Mouse (Mus musculus) limb, embryonic 13.5 days (tissue): ENCODE data around the gene Ssu72. TPM values are rescaled to one million over a fixed set of nuclear protein-coding genes. Genes with fewer than 3 reads are reported as not detected.
"Not testable (repeated sequence)": the region's sequence is repeated elsewhere in the genome, so short reads cannot be mapped to it uniquely, and the experiment has no call there.

Source experiments
- ATAC-seq: fragments of 200-750 bp; cut with Nextera tagmentation; 2 replicates; pipeline ENCODE4 v1.8.0; 2017; ENCODE audit warnings: low read depth, moderate number of reproducible peaks, moderate TSS enrichment; ENCODE audit not compliant: low FRiP score
- H3K27ac ChIP-seq: fragments of 300-500 bp; sonication (generic); 2 replicates; pipeline ENCODE4 v1.5.1; 2015; ENCODE audit warnings: inconsistent platforms, mild to moderate bottlenecking, moderate library complexity
- H3K27me3 ChIP-seq: fragments of 300-500 bp; sonication (generic); 2 replicates; pipeline ENCODE4 v1.6.1; 2015; ENCODE audit warnings: mild to moderate bottlenecking, inconsistent platforms
- H3K36me3 ChIP-seq: fragments of 300-500 bp; sonication (generic); 2 replicates; pipeline ENCODE4 v1.6.1; 2015; ENCODE audit warnings: inconsistent platforms, mild to moderate bottlenecking, moderate library complexity
- H3K4me1 ChIP-seq: fragments of 300-500 bp; sonication (generic); 2 replicates; pipeline ENCODE4 v1.6.1; 2015; ENCODE audit warnings: inconsistent platforms
- H3K4me2 ChIP-seq: fragments of 300-500 bp; sonication (generic); replicated peaks from 2 replicates; pipeline ENCODE4 v1.6.1; 2015; ENCODE audit warnings: inconsistent platforms, mild to moderate bottlenecking, moderate library complexity
- H3K4me3 ChIP-seq: fragments of 300-500 bp; sonication (generic); 2 replicates; pipeline ENCODE4 v1.5.1; 2015; ENCODE audit warnings: moderate library complexity, mild to moderate bottlenecking, inconsistent platforms
- H3K9ac ChIP-seq: fragments of 300-500 bp; sonication (generic); 2 replicates; pipeline ENCODE4 v1.6.1; 2015; ENCODE audit warnings: mild to moderate bottlenecking, inconsistent platforms
- H3K9me3 ChIP-seq: fragments of 300-500 bp; sonication (generic); 2 replicates; pipeline ENCODE4 v1.6.1; 2016; ENCODE audit warnings: inconsistent platforms
- WGBS: fragments of 180-500 bp; shearing (Covaris S2); methylation state at CpG from one replicate; pipeline ENCODE4 v1.1.7; 2015; 5-methylcytosine and 5-hydroxymethylcytosine counted together
- polyA plus RNA-seq: library from polyadenylated mRNA; unstranded; fragments of >200 nt; fragmentation: Nextera tagmentation; extraction: Ambion mirVana; gene quantifications from 2 replicates; pipeline ENCODE4 v1.2.1, GENCODE M21; 2015

Gene Ssu72
- 141 and 150 TPM in 2 replicates for polyA plus RNA-seq

DNA sequence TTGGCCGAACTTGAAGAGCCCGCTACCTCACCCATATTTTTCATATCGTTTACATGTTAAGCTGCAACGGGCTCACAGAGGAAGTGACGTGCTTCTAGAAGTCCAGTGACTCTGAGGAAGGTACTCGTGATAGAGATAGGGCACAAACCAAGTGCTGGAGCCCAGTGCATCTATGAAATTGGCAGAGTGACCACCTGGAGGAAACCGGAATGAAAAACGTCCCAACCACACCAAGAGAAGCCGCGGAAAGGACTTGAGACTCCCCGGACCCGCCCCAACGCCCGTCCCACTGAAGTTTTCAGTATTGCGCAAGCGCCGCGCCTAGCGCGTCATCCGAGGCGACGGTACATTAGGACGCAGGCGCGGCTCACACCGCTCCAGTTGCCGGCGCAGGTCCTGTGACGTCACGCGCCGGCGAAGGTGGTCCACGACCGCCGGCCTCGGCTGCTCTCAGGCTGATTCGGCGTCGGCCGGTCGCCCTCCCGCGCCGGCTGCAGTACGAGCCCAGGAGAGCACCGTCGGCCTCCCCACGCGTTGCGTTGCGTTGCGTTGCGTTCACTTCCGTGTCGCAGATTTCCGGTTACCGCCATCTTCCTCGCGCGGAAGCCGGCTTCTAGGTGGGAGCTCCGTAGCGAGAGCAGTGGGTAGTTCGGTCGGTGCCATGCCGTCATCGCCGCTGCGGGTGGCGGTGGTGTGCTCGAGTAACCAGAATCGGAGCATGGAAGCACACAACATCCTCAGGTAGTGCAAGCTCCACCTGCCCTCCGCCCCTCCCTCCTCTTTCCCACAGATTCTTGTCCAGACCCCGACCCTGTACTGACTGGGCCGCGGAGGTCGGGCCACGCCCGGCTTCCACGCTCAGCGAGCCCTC lies at the start of gene Ssu72:
TSS of gene Ssu72 (plus strand) at position 80 of the 871 bp plus-strand sequence.
- ATAC-seq: peak; percentile 96
- H3K9me3 ChIP-seq: no peaks in the 10 kb centered on the region
- H3K27ac ChIP-seq: peak within 1 kb of the TSS; percentile 94
- H3K4me1 ChIP-seq: peaks cover 20% of the 10 kb centered on the region
- peak within 1 kb of the TSS; percentile 85 for H3K4me2 ChIP-seq
- peak within 1 kb of the TSS; percentile 92 for H3K4me3 ChIP-seq
- H3K36me3 ChIP-seq: no peaks in the 10 kb centered on the region
- under 1% methylated on average over 83 of the region's 83 CpGs for WGBS
- H3K27me3 ChIP-seq: no peaks in the 10 kb centered on the region
- H3K9ac ChIP-seq: peak within 1 kb of the TSS; percentile 93

DNA sequence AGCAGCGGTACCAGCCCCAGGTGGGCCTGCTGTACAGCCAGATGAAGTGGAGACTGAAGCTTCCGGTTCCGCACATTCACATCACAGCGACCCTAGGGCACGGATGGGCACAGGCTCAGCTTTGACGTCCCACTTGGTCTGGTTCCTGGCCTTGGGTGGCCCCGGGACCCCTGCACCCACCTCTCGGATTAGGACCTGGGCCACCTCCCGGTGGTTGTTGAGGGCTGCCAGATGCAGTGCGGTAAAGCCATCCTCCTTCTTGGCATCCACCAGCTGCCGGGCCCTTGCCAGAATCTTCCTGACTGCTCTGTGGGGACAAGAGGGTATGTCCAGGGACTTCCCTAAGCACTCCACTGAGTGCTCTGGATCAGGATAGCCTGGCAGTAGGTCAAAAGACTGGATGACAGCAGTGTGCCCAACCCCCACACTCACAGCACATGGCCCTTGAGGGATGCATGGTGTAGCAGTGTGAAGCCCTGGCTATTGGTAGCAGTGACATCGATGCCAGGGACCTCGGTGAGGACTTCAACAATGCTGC lies 48.3 kb upstream of the Ssu72 start:
- Histone ChIP-seq H3K27ac (no peak overlapping the region), H3K9me3 (no peaks in the 10 kb centered on the region), H3K4me1 (peaks cover 40% of the 10 kb centered on the region), H3K4me3 (no peak overlapping the region), H3K36me3 (peaks cover 65% of the 10 kb centered on the region), H3K27me3 (peaks cover 55% of the 10 kb centered on the region), H3K9ac (no peak overlapping the region), H3K4me2 (no peak overlapping the region)
- 88% methylated on average over 13 of the region's 13 CpGs for WGBS
- no peak for ATAC-seq

DNA sequence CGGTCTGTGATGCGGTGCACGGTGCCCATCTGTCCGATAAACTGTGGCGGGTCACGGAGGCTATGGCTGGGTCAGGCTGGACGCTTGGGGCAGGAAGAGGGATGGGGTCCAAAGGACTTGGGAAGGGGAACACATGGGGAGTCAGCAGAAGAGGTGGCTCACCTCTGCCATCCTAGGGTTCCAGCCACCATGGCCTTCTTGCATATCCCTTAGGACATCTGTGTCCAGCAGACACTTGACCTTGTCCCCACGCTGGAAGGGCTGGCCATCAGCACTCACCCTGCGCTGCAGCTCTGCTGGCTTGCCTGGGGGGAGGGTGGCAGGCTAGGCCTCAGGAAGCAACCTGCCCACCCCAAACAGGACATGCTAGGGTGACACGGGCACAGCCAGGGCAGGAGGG lies 45.6 kb upstream of the Ssu72 start:
- Histone ChIP-seq H3K4me1 (peaks cover 16% of the 10 kb centered on the region), H3K4me3 (no peak overlapping the region), H3K4me2 (no peak overlapping the region), H3K36me3 (peaks cover 74% of the 10 kb centered on the region), H3K9ac (no peak overlapping the region), H3K27ac (no peak overlapping the region), H3K9me3 (no peaks in the 10 kb centered on the region), H3K27me3 (peaks cover 28% of the 10 kb centered on the region)
- 90% methylated on average over 10 of the region's 10 CpGs for WGBS
- no peak for ATAC-seq

DNA sequence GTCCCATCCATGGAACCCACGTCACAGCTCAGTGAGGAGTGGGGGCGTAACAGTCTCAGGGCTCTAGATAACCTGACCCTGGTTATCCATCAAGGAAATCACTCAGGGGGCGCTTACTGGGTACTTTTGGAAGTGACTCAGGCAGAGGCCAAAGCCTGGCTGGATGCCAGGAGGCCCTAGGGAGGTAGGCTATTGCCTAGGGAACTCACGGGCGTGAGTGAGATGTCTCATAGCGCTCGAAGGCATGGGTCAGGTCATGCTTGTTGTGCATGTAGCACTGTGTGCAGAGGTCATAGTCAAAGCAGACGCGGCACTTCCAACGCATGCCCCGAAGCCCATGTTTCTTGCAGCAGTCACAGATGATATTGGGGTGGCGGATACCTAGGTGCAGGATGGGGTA lies 44.0 kb upstream of the Ssu72 start:
- WGBS: 90% methylated on average over 12 of the region's 12 CpGs
- Histone ChIP-seq H3K9me3 (no peaks in the 10 kb centered on the region), H3K4me3 (no peak overlapping the region), H3K4me1 (no peaks in the 10 kb centered on the region), H3K36me3 (peaks cover 80% of the 10 kb centered on the region), H3K4me2 (no peak overlapping the region), H3K27me3 (peaks cover 11% of the 10 kb centered on the region), H3K27ac (no peak overlapping the region), H3K9ac (no peak overlapping the region)
- ATAC-seq: no peak

DNA sequence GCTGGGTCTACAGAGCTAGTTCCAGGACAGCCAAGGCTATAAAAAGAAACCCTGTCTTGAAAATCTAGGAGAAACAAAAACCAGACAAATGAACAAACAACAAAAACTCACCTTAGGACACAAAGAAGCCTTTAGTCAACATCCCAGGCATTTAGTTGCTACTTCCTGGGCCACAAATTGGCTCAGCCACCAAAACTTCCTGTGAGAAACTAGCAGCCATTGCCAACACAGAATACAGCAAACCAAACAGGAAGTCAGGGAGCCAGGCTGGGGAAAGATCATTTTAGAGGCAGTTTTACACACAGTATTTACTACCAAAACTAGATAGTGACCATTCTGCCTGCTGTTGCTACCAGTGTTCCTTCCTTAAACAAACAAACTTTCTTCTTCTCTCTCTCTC lies 37.7 kb upstream of the Ssu72 start:
- no peaks in the 10 kb centered on the region for H3K27me3 ChIP-seq
- no peak overlapping the region for H3K4me2 ChIP-seq
- H3K4me1 ChIP-seq: peaks cover 11% of the 10 kb centered on the region
- H3K36me3 ChIP-seq: peaks cover 30% of the 10 kb centered on the region
- no peak overlapping the region for H3K27ac ChIP-seq
- no peak overlapping the region for H3K9ac ChIP-seq
- no peak for ATAC-seq
- H3K9me3 ChIP-seq: no peaks in the 10 kb centered on the region
- no peak overlapping the region for H3K4me3 ChIP-seq

DNA sequence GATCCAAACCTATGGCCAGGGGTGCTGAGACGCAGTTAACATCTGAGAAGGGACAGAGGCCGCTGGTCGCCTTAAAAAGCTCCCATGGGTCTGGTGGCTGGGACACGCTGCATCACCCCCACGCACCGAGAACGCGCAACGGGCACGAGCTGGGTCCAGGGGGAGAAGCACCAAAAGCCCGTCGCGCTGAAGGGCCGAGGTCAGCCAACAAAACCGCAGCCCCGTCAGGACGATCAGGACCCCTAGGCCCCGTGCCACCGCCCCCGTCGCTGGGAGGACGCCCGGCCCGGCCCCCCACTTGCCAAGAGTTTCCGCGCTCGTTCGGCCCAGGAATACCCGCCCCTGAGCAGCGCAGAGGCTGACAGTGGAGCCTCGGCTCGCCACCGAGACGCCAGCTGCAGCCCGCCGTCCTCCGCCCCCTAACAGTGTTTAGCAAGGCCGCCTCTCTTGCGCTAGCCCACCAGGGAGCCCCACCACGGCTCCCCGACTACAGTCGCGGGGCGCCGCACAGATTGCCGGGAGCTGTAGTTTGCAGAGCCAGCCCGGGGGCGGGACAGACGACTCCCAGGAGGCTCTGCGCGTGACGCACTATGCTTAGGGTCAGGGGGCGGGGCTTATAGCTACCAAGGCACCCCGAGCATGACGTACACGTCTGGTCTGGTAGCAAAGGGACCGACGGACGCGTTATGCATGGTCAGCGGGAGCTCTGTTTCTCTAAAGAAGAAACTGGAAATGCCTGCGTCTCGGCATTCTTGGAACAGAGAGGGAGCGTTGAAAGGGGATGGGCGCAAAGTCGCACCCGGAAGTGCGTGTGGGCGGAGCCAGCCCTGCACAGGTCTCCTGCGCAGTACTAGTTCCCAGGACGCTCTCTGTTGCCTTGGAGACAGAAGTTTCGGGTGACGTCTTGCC lies 35.7 kb upstream of the Ssu72 start, which contains the start of gene Mib2:
TSS of gene Mib2 (minus strand) at position 510 of the 909 bp plus-strand sequence.
- Histone ChIP-seq H3K9me3 (no peaks in the 10 kb centered on the region), H3K27ac (peak within 1 kb of the TSS; percentile 79), H3K4me3 (peak within 1 kb of the TSS; percentile 83), H3K27me3 (no peaks in the 10 kb centered on the region), H3K4me1 (peaks cover 11% of the 10 kb centered on the region), H3K4me2 (peak within 1 kb of the TSS; percentile 91), H3K9ac (peak within 1 kb of the TSS; percentile 90), H3K36me3 (peaks cover 17% of the 10 kb centered on the region)
- peak; percentile 99 for ATAC-seq
- under 1% methylated on average over 73 of the region's 73 CpGs for WGBS

DNA sequence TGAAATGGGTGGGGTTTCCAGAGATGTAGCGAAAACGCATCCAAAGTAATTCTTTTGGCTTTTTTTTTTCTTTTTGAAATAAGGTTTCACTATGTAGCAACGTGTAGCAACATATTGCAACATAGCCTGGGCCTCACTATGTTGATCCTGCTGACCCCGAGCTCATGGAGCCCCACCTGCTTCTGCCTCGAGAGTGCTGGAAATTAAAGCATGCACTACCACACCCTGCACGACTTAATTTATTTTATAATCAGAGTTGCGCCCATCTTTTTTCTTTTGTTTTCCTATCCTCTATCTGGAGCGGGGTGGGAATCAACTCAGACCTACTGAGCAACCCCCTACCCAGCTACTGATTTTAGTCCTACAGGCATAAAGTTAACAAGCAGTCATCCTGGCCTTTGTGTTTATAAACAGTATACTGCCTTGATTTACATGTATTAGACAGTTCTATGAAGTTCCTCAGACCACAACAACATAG lies 35.0 kb upstream of the Ssu72 start:
- Histone ChIP-seq H3K9me3 (no peaks in the 10 kb centered on the region), H3K27ac (no peak overlapping the region), H3K9ac (peak overlapping the region; percentile 50), H3K4me3 (peak overlapping the region; percentile 83), H3K4me1 (peaks cover 11% of the 10 kb centered on the region), H3K36me3 (peaks cover 13% of the 10 kb centered on the region), H3K4me2 (peak overlapping the region; percentile 91), H3K27me3 (no peaks in the 10 kb centered on the region)
- peak; percentile 9; the same call in 1 of the 2 replicates for ATAC-seq
- 2% methylated on average over 8 of the region's 8 CpGs for WGBS

DNA sequence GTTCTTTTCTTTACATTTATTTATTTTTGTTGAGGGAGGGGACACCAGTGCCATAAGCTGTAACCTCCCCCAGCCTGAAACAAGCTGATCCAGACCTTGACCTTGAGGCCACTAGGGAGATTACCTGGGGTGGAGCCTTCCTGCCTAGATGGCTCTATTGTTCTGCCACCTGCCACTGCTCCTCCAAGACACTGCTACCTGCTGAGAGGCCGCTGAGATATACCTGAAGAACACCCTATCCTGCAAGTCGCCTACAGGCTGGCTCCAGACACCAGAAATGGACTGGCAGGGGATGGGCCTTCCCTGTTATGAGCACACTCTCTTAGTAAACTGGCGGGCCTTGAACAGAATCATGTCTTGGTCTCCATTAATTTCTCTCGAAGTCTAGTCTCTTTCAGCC lies 34.4 kb upstream of the Ssu72 start:
- not testable (repeated sequence) for H3K4me3 ChIP-seq, H3K9ac ChIP-seq, H3K36me3 ChIP-seq, H3K27me3 ChIP-seq, ATAC-seq, H3K4me2 ChIP-seq, H3K9me3 ChIP-seq, H3K27ac ChIP-seq
- peaks cover 11% of the 10 kb centered on the region for H3K4me1 ChIP-seq
- 70% methylated on average over 4 of the region's 4 CpGs for WGBS

DNA sequence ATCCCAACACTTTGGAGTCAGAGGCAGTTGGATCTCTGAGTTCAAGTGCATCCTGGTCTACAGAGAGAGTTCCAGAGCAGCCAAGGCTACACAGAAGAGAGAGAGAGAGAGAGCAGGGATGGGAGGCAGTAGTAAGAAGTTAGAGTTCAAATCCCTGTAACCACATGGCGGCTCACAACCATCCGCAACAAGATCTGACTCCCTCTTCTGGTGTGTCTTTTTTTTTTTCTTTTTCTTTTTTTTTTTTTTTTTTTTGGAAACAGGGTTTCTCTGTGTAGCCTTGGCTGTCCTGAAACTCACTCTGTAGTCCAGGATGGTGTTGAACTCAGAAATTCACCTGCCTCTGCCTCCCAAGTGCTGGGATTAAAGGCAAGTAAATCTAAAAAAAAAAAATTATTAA lies 32.5 kb upstream of the Ssu72 start:
- WGBS: 64% methylated on average over 2 of the region's 2 CpGs
- no peaks in the 10 kb centered on the region for H3K27me3 ChIP-seq
- no peak overlapping the region for H3K4me3 ChIP-seq
- no peak for ATAC-seq
- H3K9ac ChIP-seq: no peak overlapping the region
- H3K4me1 ChIP-seq: peaks cover 11% of the 10 kb centered on the region
- H3K36me3 ChIP-seq: no peaks in the 10 kb centered on the region
- no peak overlapping the region for H3K4me2 ChIP-seq
- H3K9me3 ChIP-seq: no peaks in the 10 kb centered on the region
- no peak overlapping the region for H3K27ac ChIP-seq

DNA sequence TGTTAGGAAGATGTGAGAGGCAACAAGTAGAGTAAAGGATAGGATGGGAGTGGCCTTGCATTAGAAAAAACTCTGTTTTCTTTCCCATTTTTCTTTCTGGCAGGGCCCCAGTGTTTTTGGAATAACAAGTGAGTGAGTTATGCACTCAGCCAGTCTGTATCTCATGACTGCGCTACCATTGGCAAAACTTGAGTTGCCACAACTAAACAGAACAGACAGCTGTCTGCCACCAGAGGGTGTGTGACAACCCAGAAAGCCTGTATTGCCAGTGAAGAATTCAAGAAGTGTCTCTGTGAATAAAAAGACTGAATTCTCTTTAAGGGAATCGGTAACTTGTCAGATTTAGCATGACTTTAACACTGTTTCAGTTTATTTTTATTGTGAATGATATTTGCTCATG lies 28.6 kb upstream of the Ssu72 start:
- WGBS: 83% methylated on average over 2 of the region's 2 CpGs
- no peak overlapping the region for H3K4me3 ChIP-seq
- H3K27me3 ChIP-seq: no peaks in the 10 kb centered on the region
- ATAC-seq: no peak
- no peak overlapping the region for H3K4me2 ChIP-seq
- no peaks in the 10 kb centered on the region for H3K9me3 ChIP-seq
- H3K36me3 ChIP-seq: no peaks in the 10 kb centered on the region
- H3K27ac ChIP-seq: no peak overlapping the region
- H3K4me1 ChIP-seq: no peaks in the 10 kb centered on the region
- H3K9ac ChIP-seq: no peak overlapping the region

DNA sequence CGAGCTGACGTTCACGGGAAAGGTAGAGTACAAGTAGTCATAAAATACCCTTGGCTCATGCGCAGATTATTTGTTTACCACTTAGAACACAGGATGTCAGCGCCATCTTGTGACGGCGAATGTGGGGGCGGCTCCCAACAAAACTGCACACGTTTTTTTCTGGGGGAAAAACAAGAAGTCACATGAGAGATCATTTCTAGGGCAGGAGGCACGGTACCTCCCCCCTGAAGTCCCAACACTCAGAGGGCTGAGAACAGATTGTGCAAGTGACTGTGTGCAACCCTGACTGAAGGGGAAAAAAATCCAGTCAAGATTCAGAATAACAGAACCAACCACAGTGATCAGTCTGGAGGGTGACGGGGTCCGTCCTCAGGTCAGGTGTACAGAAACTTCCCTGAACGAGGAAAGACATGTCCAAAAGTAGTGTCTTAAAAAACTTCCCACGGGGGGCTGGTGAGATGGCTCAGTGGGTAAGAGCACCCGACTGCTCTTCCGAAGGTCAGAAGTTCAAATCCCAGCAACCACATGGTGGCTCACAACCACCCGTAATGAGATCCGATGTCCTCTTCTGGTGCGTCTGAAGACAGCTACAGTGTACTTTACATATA lies 20.8 kb upstream of the Ssu72 start:
- not testable (repeated sequence) for H3K4me3 ChIP-seq, ATAC-seq

More for the DNA sequence above, 20.8 kb upstream of the Ssu72 start:
- not testable (repeated sequence) for H3K4me1 ChIP-seq, H3K9me3 ChIP-seq, H3K27me3 ChIP-seq, H3K4me2 ChIP-seq, H3K27ac ChIP-seq, H3K9ac ChIP-seq, H3K36me3 ChIP-seq
- WGBS: 87% methylated on average over 16 of the region's 19 CpGs
